ENCODE assay signal across 18 mouse cellular contexts in the genomic region with DNA sequence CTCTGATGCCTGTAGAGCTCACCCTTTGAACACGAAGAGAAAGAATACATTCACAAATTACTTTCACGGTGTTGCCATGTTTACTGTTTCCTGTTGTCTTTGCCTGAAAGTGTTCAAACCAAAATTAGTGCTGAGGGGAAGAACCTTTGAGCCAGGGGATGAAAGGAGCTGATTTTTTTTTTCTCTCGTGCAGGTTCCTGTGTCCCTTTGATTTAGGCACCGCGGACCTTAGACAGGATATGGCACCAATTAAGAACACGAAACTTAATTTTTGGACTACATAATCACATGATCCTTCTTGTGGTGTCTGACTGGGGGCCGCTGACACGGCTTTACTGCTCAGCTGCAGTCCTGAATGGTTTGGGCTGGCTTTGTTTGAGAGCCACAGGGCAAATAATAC.
"Had no signal": no experiment of that assay in that cellular context is flagged by ENCODE, and none has a peak within 500 bp of the region (broad histone marks: within the 10 kb centered on the region; RNA-seq: fewer than 3 reads in every experiment).

No protein-coding gene starts in this region.

- H3K4me2 ChIP-seq: intestine, embryonic 15.5 days; limb, embryonic 15.5 days; liver, embryonic 13.5 days; lung, embryonic 15.5 days; midbrain, embryonic 12.5 days; neural tube, embryonic 12.5 days had no signal

- H3K9me3 ChIP-seq: intestine, embryonic 15.5 days; limb, embryonic 15.5 days; liver, embryonic 13.5 days; lung, embryonic 15.5 days; megakaryocyte, embryonic 14.5 days; midbrain, embryonic 12.5 days; neural tube, embryonic 12.5 days had no signal

- H3K27me3 ChIP-seq: intestine, embryonic 15.5 days; liver, embryonic 13.5 days; neural tube, embryonic 12.5 days had no signal

- H3K4me1 ChIP-seq: intestine, embryonic 15.5 days; limb, embryonic 15.5 days; liver, embryonic 13.5 days; megakaryocyte, embryonic 14.5 days; midbrain, embryonic 12.5 days had no signal

- DNase-seq: kidney, adult 18-20 months; kidney, postnatal 10 days; kidney, postnatal 4 days; left cerebral cortex, postnatal 4 days; liver, embryonic 13.5 days; liver, postnatal 0 days; lung, postnatal 14 days; right cerebral cortex, postnatal 14 days; thymus, adult 18-20 months; thymus, postnatal 25 days had no signal

- ATAC-seq: intestine, embryonic 15.5 days; liver, postnatal 0 days had no signal

- H3K36me3 ChIP-seq: intestine, embryonic 15.5 days; limb, embryonic 15.5 days; liver, embryonic 13.5 days; lung, embryonic 15.5 days; midbrain, embryonic 12.5 days; neural tube, embryonic 12.5 days had no signal

- H3K9ac ChIP-seq: intestine, embryonic 15.5 days; limb, embryonic 15.5 days; liver, embryonic 13.5 days; liver, postnatal 0 days; lung, embryonic 15.5 days; midbrain, embryonic 12.5 days; neural tube, embryonic 12.5 days had no signal

- H3K27ac ChIP-seq: intestine, embryonic 15.5 days; layer of hippocampus, adult 2 months; limb, embryonic 15.5 days; liver, embryonic 13.5 days; lung, embryonic 15.5 days; macrophage; midbrain, embryonic 12.5 days; neural tube, embryonic 12.5 days had no signal

- H3K4me3 ChIP-seq: intestine, embryonic 15.5 days; layer of hippocampus, adult 2 months; limb, embryonic 15.5 days; liver, embryonic 13.5 days; lung, embryonic 15.5 days; megakaryocyte, embryonic 14.5 days; midbrain, embryonic 12.5 days; neural tube, embryonic 12.5 days had no signal
